Mouse (Mus musculus): ENCODE data around the gene 1190002N15Rik. TPM values are rescaled to one million over a fixed set of nuclear protein-coding genes. Genes with fewer than 3 reads are reported as not detected.

The 1190002N15Rik gene
- total and polyA plus RNA-seq, 2 experiments from 2014 or later = 8.9 to 33.1 TPM

- 79% methylated on average over 5 of the region's 5 CpGs for WGBS
- no peak for TF ChIP-seq CTCF (IDR thresholded peaks at IDR 0.05)
- ATAC-seq (ENCODE audit: low FRiP score) (no peak), DNase-seq (ENCODE audit: low spot score) (no peak)
- Histone ChIP-seq H3K27me3 (ENCODE audit: insufficient read depth, low read length) (no peaks in the 10 kb centered on the region), H3K9me3 (ENCODE audit: low read length) (no peaks in the 10 kb centered on the region), H3K27ac (ENCODE audit: low read depth, low read length) (no peak overlapping the region), H3K4me3 (ENCODE audit: low read depth, low read length) (no peak overlapping the region), H3K4me2 (ENCODE audit: low read depth, low read length, poor library complexity, severe bottlenecking) (no peak overlapping the region), H3K36me3 (ENCODE audit: insufficient read depth, low read length) (no peaks in the 10 kb centered on the region), H3K4me1 (ENCODE audit: insufficient read depth, low read length) (no peaks in the 10 kb centered on the region), H3K9ac (replicated peaks; ENCODE audit: low read length, poor library complexity, severe bottlenecking) (no peak overlapping the region)
These were observed 29.9 kb upstream of the 1190002N15Rik start for GRCm38 (mm10) chr9:94567722-94568314.

- ATAC-seq (ENCODE audit: low FRiP score) (no peak), DNase-seq (ENCODE audit: low spot score) (no peak)
- Histone ChIP-seq H3K36me3 (ENCODE audit: insufficient read depth, low read length) (no peaks in the 10 kb centered on the region), H3K4me1 (ENCODE audit: insufficient read depth, low read length) (no peaks in the 10 kb centered on the region), H3K9ac (replicated peaks; ENCODE audit: low read length, poor library complexity, severe bottlenecking) (no peak overlapping the region), H3K4me2 (ENCODE audit: low read depth, low read length, poor library complexity, severe bottlenecking) (no peak overlapping the region), H3K27ac (ENCODE audit: low read depth, low read length) (no peak overlapping the region), H3K9me3 (ENCODE audit: low read length) (no peaks in the 10 kb centered on the region), H3K4me3 (ENCODE audit: low read depth, low read length) (no peak overlapping the region), H3K27me3 (ENCODE audit: insufficient read depth, low read length) (no peaks in the 10 kb centered on the region)
- TF ChIP-seq CTCF (IDR thresholded peaks at IDR 0.05) = no peak
- WGBS = 82% methylated on average over 6 of the region's 6 CpGs
These were observed 19.1 kb upstream of the 1190002N15Rik start for GRCm38 (mm10) chr9:94556776-94557514.

DNA sequence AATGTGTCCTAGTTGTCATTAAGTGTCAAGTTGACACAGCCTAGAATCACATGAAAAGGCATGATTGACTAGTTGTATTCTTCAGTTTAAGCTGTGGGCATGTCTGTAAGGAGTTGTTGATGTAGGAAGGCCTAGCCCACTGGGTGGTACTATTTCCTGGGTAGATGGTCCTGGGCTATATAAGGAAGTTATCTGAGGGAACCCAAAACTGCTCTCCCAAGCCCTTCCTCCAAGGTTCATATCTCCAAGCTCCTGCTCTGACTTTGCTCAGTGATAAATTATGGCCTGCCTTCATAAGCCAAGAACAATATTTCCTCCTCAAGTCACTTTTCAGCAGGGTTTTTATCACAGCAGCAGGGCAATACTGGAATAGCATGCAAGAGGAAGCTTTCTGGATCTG, 18.4 kb upstream of the 1190002N15Rik start:
- TF ChIP-seq CTCF (IDR thresholded peaks at IDR 0.05) = no peak
- Histone ChIP-seq H3K4me2 (ENCODE audit: low read depth, low read length, poor library complexity, severe bottlenecking) (no peak overlapping the region), H3K27me3 (ENCODE audit: insufficient read depth, low read length) (no peaks in the 10 kb centered on the region), H3K4me1 (ENCODE audit: insufficient read depth, low read length) (no peaks in the 10 kb centered on the region), H3K36me3 (ENCODE audit: insufficient read depth, low read length) (no peaks in the 10 kb centered on the region), H3K9ac (replicated peaks; ENCODE audit: low read length, poor library complexity, severe bottlenecking) (no peak overlapping the region), H3K9me3 (ENCODE audit: low read length) (no peaks in the 10 kb centered on the region), H3K27ac (ENCODE audit: low read depth, low read length) (no peak overlapping the region), H3K4me3 (ENCODE audit: low read depth, low read length) (no peak overlapping the region)
- no peak for DNase-seq (ENCODE audit: low spot score)
- no peak for ATAC-seq (ENCODE audit: low FRiP score)

- WGBS = 70% methylated on average over 2 of the region's 2 CpGs
- Histone ChIP-seq H3K9ac (replicated peaks; ENCODE audit: low read length, poor library complexity, severe bottlenecking) (no peak overlapping the region), H3K4me3 (ENCODE audit: low read depth, low read length) (no peak overlapping the region), H3K4me2 (ENCODE audit: low read depth, low read length, poor library complexity, severe bottlenecking) (no peak overlapping the region), H3K4me1 (ENCODE audit: insufficient read depth, low read length) (no peaks in the 10 kb centered on the region), H3K36me3 (ENCODE audit: insufficient read depth, low read length) (no peaks in the 10 kb centered on the region), H3K27me3 (ENCODE audit: insufficient read depth, low read length) (no peaks in the 10 kb centered on the region), H3K9me3 (ENCODE audit: low read length) (no peaks in the 10 kb centered on the region), H3K27ac (ENCODE audit: low read depth, low read length) (no peak overlapping the region)
- DNase-seq (ENCODE audit: low spot score) (peak; percentile 46), ATAC-seq (ENCODE audit: low FRiP score) (no peak)
- TF ChIP-seq CTCF (IDR thresholded peaks at IDR 0.05) = no peak
These were observed 12.7 kb upstream of the 1190002N15Rik start for GRCm38 (mm10) chr9:94550493-94551095.

GRCm38 (mm10) chr9:94543881-94544280, 6.0 kb upstream of the 1190002N15Rik start:
- Histone ChIP-seq H3K27me3 (ENCODE audit: insufficient read depth, low read length) (no peaks in the 10 kb centered on the region), H3K9me3 (ENCODE audit: low read length) (no peaks in the 10 kb centered on the region), H3K4me3 (ENCODE audit: low read depth, low read length) (no peak overlapping the region), H3K4me2 (ENCODE audit: low read depth, low read length, poor library complexity, severe bottlenecking) (no peak overlapping the region), H3K27ac (ENCODE audit: low read depth, low read length) (no peak overlapping the region), H3K4me1 (ENCODE audit: insufficient read depth, low read length) (no peaks in the 10 kb centered on the region), H3K9ac (replicated peaks; ENCODE audit: low read length, poor library complexity, severe bottlenecking) (no peak overlapping the region), H3K36me3 (ENCODE audit: insufficient read depth, low read length) (no peaks in the 10 kb centered on the region)
- no peak for DNase-seq (ENCODE audit: low spot score)
- no peak for ATAC-seq (ENCODE audit: low FRiP score)
- 90% methylated on average over 4 of the region's 4 CpGs for WGBS
- TF ChIP-seq CTCF (IDR thresholded peaks at IDR 0.05) = no peak

Data from midbrain, postnatal 0 days (tissue).